Mouse (Mus musculus): ENCODE data around the gene Npm3.

The Npm3 gene

GRCm38 (mm10) chr19:45751881-45752280 lies 2.5 kb upstream of the Npm3 start:
- no peak for DNase-seq

- DNase-seq = no peak
Observed at GRCm38 (mm10) chr19:45748691-45749242, 624 bp downstream of the Npm3 start.

GRCm38 (mm10) chr19:45748206-45748605 lies 1.2 kb downstream of the Npm3 start:
- DNase-seq = no peak

DNA sequence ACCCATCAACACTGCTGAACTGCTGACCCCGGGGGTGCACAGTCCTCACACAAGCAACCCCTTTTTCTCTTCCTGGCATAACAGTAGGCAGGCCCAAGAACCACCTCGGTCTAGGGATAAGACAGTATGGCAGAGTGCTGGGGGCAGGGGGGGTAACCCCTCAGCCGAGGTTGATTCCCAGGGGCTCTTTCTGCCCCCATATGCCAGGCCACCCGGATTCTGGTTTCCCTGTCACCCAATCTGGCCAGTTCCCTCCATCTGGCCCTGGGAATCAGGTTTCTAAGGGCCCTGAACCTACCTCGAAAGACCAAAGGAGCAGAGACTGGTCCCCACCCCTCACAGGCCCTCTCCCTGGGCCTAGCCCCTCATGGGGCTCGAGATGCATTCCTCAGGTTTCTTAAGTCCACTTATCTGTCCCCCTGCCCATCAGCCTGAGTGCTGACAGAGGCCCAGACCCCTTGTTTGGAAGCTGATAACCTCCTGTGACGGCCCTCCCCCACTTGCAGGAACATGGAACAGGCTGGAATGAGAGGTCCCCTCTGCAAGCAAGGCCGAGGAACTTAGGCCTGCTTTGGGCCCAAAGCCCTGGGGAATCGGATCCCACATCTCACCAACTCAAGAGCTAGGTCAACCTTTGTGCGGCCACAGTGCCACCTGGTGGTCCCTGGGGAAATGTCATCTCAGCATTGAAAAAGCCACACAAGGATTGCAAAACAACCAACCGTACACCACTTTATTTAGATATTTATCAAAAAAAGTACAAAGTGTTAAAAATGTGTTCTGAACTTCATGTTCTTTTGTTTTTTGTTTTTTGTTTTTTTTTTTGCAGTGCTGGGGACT lies 2.1 kb downstream of the Npm3 start:
- peak; percentile 84 to 92 for DNase-seq

DNA sequence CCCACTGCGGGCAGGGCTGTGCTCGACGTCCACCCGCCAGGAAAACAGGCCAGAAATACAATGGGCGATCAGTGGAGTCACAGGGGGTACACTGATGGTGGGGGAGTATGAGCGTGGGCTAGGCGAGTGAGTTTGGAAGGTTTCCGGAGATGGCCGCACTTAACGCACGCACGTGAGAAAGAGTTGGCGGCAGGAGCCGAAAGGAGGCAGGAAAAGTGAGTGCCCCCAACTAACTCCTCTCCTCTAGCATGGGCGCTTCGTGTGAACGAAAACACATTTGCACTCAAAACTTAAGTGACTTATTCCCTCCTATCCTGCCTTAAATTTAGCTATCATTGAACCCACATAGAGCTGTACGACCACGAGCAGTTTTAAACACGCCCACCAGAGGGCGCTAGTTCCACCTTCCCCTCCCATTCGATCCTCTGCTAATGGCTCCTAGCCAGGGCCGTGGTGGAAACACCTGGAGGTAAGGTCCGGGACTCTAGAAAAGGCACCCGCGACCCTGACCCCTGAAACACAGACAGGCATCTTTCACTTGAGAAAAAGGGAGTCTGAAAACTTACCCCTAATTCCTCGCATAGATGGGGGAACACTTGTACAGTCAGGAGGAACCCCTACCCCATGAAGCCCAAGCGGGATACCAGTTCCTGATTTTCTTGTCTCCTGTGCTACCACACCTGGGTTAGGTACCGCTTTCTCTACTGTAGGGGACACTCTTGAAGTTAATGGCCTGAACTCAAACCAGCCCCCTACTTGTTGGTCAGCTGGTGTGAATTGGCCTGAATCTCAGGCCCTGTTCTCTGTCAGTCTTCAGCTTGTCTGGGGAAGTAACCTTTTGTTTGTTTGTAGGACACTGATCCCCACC lies 3.0 kb downstream of the Npm3 start:
- peak; percentile 88 to 89 for DNase-seq

DNA sequence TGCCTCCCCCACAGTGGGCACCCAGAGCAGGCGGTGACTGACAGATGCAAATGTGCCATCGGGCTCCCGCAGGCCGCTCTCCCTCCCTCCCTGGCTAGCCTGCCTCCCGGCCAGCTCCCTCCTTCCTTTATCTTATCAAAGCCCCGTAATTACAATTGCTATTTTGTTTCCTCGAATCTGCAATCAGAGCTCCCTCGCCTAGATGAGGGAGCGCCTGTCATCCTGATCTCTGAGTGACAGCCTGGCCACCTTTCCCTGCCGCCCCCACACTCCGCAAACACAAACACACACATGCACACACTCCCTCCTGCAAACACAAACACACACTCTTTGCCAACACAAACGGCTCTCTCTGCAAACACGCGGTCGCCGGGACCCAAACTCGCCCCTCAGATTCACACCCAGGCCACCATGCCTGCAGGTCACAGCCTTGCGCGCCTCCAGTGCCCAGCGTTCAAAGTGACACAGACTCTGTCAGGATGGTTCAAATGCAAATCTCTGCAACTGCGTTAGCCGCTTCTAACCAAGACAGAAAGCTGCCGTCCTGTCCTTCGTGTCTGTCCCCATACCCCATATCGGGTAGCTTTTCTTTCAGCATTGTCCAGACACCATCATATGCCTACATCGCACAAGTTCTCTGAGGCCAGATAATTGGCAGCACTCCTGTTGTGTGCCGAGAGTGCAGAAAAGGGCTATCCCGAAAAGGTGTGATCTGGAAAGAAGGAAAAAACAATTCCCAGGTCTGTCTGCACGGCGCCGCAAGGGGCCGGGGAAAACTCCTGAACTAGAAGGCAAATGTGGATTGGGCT lies 3.8 kb downstream of the Npm3 start:
- DNase-seq = no peak

GRCm38 (mm10) chr19:45743619-45744018 lies 5.8 kb downstream of the Npm3 start:
- DNase-seq = no peak

DNA sequence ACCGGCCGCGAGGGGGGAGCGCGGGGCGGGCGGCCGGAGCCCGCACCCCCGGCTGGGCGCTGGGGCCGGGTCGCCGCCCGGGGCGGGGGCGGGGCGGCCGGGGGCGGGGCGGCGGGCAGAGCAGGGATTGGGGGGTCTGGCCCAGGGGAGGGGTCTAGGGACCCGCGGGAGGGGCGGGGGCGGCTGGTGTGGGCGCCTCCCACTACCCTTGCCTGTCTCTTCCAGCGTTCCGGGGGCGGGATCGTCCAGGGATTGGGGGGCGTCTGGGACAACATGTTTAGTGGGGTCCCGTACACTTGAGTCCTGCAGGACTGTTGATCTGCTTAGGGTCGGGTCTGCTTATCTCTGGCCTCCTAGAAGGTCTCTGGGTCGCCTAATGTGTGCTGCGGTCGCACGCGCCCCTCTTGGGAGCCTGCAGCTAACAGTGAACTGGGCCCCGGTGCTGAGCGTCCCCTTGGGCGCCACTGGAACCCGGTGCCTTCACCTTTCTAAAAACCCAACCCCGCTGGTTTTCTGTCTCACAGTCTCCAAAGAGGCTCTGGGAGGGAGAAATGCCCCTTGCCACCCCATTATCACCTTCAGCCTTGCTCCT lies 6.3 kb downstream of the Npm3 start:
- DNase-seq = no peak

DNA sequence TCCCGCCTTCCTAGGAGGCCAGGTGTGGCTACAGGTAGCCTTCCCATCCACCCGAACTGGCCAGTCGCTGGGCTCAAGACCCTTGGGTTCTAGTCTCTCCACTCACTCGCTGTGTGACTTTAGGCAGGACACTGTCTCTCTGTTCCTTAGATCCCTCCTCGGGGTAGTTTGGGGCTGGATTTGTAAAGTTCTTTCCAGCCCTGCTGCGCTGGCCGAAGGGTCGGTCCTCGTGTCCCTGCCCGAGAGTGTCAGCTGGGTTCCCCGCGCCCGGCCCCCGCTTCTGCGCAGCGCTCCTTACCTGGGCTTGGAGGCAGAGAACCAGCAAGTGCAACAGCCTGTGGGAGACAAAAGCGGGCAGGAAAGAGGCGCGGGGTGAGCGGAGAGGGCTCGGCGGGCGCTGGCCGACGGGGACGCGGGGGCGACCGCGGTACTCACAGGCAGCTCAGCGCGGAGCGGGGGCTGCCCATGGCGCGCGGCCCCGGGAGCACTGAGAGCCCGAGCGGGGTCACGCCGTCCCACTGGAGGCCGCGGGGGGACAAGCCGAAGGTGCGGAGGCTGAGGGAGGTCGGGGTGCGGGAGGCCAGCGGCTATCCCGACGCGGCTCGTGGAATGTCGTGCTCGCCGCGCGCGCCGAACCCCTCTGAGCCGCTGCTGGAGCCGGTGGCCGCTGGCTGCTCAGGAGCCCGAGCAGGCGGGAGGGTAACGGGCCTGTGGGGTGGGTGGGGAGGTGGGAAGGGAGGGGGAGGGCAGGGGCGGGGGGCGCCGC lies 7.0 kb downstream of the Npm3 start, which contains the start of gene Fgf8:
Fgf8 (minus strand) TSS at position 698 of the 766 bp plus-strand sequence.
- DNase-seq = no peak

DNA sequence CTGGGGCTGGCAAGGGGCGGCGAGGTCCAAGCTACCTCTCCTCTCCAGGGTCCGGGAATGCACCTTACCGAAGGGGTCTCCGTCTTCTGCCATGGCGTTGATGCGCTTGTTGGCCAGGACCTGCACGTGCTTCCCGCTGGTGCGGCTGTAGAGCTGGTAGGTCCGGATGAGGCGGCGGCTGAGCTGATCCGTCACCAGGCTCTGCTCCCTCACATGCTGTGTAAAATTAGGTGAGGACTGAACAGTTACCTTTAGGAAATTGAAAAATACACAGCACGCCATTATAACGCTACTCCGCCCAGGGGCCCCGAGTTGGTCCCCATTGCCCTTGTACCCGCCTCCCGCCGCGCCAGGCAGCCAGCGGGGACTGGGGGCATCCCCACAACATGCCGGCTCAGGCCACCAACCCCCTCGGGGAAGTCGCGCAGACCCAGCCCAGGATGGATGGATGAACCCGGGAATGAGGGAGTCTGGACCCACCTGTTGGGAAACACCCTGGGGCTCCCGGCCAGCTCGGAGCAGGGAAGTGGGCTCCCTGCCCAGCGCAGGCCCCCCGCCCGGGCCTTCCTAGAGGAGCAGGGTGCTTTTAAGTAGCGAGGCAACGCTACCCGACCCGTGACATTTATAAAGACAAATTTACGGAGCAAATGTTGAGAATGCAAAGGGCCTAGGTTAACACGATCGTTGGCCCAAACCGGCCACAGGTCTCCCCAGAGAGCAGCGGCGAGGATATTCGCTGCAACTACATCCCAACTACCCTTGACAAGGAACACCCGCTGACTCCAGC lies 7.8 kb downstream of the Npm3 start:
- DNase-seq = no peak

DNA sequence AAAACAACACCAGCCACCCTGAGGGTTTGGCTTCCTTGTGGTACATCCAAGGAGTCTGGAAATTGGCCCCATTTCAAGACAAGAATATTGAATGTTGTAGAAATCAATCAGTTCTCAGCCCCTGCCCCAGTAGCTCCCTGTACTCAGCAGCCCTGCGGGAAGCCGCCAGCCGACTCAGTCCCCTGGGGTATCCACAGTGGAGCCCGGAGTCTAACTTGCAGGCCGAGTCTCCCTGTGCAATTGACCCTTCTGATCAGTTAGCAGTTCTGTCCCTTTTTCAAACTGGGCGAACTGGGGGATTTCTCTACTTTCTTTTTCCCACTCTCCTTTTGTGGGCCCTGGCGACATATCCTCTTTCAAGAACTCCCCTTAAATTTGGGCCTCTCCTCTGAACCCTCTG lies 8.6 kb downstream of the Npm3 start:
- DNase-seq = no peak

GRCm38 (mm10) chr19:45740233-45740632 lies 9.2 kb downstream of the Npm3 start:
- no peak for DNase-seq

DNA sequence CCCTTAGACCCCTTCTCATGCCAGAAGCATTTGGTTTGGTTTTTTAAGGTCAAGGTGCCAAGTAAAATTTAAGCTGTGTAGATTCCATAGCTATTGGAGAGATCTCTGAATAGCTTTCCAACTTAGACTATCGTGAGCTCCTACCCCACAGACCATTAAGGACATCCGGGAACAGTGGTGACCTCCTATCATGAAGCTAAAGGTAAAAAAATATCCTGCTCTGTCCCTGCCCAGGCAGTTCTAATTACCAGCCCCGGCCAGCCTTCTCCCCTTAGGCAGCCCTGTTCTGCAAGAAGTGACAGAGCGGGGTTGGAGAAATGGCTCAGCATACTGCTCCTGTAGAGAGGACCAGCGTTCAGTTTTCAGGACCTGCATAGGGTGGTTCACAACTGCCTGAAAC lies 10.9 kb downstream of the Npm3 start:
- no peak for DNase-seq

DNA sequence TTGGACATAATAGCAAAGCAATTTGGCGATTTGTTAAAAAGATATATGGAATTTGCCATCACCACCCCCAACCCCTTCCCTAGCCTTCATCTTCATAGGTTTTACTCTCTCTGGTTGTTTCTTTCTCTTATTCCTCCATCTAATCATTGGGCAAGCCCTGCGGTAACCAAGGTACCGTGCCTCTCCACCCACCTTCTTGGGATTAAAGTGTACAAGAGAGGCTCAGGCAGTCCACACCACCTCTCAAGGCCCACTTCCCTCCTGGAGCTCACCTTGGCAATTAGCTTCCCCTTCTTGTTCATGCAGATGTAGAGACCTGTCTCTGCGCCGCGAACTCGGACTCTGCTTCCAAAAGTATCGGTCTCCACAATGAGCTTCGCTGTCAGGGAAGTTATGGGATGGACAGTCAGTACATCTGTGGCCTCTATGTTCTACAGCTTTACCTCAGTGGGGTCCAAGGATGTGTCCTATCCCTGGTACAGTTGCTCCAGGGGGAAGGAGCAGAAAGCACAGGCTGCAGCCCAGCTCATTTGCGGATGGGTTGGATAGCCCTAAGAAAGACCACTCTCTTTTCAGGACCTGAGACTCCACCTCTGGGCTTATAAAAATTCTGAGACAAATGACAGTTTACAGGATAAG lies 11.4 kb downstream of the Npm3 start:
- DNase-seq = no peak

GRCm38 (mm10) chr19:45737208-45737845 lies 12.1 kb downstream of the Npm3 start:
- DNase-seq = no peak

DNA sequence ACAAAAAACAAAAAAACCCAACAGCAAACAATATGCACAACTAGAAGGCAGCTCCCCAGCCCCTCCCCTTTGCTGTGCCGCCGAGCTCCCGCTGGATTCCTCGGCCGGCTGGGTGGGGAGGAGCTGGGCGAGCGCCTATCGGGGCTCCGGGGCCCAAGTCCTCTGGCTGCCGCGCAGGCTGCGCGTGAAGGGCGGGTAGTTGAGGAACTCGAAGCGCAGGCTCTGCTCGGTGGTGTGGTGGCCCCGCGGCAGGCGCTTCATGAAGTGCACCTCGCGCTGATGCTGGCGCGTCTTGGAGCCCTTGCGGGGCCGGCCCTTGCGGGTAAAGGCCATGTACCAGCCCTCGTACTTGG lies 12.6 kb downstream of the Npm3 start:
- peak; percentile 44 to 69 for DNase-seq

- DNase-seq = no peak
Observed at GRCm38 (mm10) chr19:45736241-45736640, 13.2 kb downstream of the Npm3 start.

DNA sequence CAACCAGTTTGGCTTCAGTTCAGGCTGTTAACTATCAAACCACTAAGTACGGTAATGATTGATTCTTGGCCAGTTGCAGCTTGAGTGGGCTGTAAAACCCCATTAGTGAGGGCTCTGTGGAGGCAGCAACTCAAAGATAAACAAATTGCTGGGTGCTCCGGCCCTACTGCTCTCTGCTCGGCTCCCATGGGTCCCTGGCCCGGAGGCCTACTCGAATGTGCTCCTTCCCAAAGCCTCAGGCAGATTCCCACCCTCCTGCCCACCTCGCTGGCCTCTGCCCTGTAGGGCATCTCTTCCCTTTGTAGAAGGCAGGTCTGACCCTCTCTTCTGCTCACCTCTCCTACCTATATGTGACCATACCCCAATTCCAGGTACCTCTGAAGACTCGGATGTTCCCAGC lies 14.6 kb downstream of the Npm3 start:
- DNase-seq = no peak

DNA sequence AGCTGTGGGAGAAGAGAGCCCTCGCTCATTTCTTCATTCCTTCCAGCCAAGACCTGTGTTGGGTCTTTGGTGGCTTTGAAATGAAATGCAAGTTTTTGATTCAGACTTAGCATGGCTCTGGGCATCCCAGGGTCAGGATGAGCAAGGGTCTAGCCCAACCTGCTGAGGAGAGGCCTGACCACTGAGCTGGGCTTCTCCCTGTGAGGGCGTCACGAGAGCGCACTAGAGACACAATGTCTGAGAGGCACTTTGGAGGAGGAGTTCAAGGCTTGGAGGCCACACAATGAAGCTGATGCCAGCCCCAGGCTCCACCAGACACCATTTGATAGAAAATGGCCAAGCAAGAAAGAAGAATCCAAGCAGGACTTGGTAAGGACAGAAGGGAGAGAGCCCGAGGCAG lies 15.2 kb downstream of the Npm3 start:
- no peak for DNase-seq

GRCm38 (mm10) chr19:45733564-45733963 lies 15.8 kb downstream of the Npm3 start:
- no peak for DNase-seq

Measured in kidney, postnatal 25 days (tissue).